Mouse (Mus musculus) embryo, embryonic 11.5 days (tissue): ENCODE data around the gene Cryba2.

Experiments
- DNase-seq: peaks from one replicate; pipeline ENCODE4 v3.0.0-alpha.2; 2012; ENCODE audit warnings: low read depth, low spot score

The Cryba2 gene

DNA sequence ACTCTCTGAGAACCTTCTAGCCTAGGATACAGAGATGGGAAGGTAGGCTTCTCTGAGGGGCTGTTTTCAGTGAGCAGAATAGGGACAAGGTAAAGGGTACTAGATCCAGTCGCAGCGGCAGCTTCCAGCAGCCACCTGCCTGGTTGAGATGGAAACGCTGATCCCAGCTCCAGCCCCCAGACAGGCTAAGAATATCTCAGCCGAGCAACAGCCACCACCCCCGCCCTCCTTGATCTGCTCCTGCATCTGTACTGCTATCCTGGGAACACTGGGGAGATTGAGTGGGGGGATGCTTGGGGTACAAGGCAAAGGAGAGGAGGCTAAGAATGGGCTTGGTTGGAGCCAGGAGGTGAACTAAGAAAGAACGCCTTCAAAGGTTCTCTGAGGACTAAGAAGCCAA is 42.7 kb downstream of the Cryba2 start:
- DNase-seq = no peak

DNA sequence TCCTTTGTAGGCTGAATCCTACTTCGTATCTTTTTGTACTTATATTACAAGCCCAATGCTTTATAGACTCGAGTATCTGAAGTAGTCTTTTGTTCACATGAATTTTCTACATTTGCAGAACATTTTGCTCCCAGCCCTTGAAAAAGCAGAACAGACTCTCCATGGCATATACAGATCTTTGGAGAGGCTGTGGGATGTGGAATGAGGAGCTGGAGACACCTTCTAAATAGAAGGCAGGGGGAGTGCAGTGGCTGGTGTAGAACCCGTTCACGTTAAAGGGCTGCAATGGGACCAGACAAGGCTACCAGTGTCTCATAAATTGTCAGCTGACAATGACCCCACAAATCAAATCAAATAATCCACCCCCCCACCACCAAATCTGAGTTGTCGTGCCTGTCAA is 44.0 kb downstream of the Cryba2 start:
- DNase-seq = no peak

- DNase-seq = no peak
Measured at GRCm38 (mm10) chr1:74846341-74846740, 46.6 kb downstream of the Cryba2 start.

GRCm38 (mm10) chr1:74843090-74843489 is 49.9 kb downstream of the Cryba2 start:
- no peak for DNase-seq
